Mouse (Mus musculus) forebrain, embryonic 11.5 days (tissue): Measurements from ENCODE around the gene Astl. TPM values are rescaled to one million over a fixed set of nuclear protein-coding genes. Genes with fewer than 3 reads are reported as not detected.

Source experiments
- ATAC-seq: fragments of 200-750 bp; cut with Nextera tagmentation; replicated peaks from 2 replicates; pipeline ENCODE4 v1.8.0; 2017; ENCODE audit warnings: moderate TSS enrichment; ENCODE audit not compliant: low FRiP score
- DNase-seq: peaks from one replicate; pipeline ENCODE4 v3.0.0-alpha.2; 2017; ENCODE audit warnings: low spot score
- H3K27ac ChIP-seq: fragments of 300-500 bp; sonication (generic); 2 replicates; pipeline ENCODE4 v1.5.1; 2014; ENCODE audit warnings: low read depth, low read length
- H3K27me3 ChIP-seq: fragments of 300-500 bp; sonication (generic); 2 replicates; pipeline ENCODE4 v1.6.1; 2014; ENCODE audit warnings: mild to moderate bottlenecking, low read length, mixed read lengths; ENCODE audit not compliant: control insufficient read depth, insufficient read depth
- H3K36me3 ChIP-seq: fragments of 300-500 bp; sonication (generic); 2 replicates; pipeline ENCODE4 v1.6.1; 2014; ENCODE audit warnings: mild to moderate bottlenecking, low read length, moderate library complexity, mixed read lengths; ENCODE audit not compliant: control insufficient read depth, insufficient read depth
- H3K4me1 ChIP-seq: fragments of 300-500 bp; sonication (generic); replicated peaks from 2 replicates; pipeline ENCODE4 v1.6.1; 2014; ENCODE audit warnings: low read length, mixed read lengths; ENCODE audit not compliant: control insufficient read depth, insufficient read depth
- H3K4me2 ChIP-seq: fragments of 300-500 bp; sonication (generic); 2 replicates; pipeline ENCODE4 v1.6.1; 2014; ENCODE audit warnings: low read depth, mild to moderate bottlenecking, low read length, moderate library complexity, mixed read lengths; ENCODE audit not compliant: severe bottlenecking
- H3K4me3 ChIP-seq: fragments of 300-500 bp; sonication (generic); 2 replicates; pipeline ENCODE4 v1.5.1; 2014; ENCODE audit warnings: low read depth, low read length
- H3K9ac ChIP-seq: fragments of 300-500 bp; sonication (generic); 2 replicates; pipeline ENCODE4 v1.6.1; 2014; ENCODE audit warnings: low read length
- H3K9me3 ChIP-seq: fragments of 300-500 bp; sonication (generic); 2 replicates; pipeline ENCODE4 v1.6.1; 2016; ENCODE audit warnings: low read length, mixed read lengths; ENCODE audit not compliant: control insufficient read depth
- WGBS: fragments of 180-500 bp; shearing (Covaris S2); extraction: QIAGEN DNeasy Blood & Tissue Kit; methylation state at CpG from one replicate; pipeline ENCODE4 v1.1.7; 2014; 5-methylcytosine and 5-hydroxymethylcytosine counted together
- polyA plus RNA-seq: library from polyadenylated mRNA; unstranded; fragments of >200 nt; fragmentation: Nextera tagmentation; extraction: Ambion mirVana; gene quantifications from 2 replicates; pipeline ENCODE4 v1.2.1, GENCODE M21; 2014

Astl gene
- polyA plus RNA-seq, 1 experiment from 2014 or later: not detected

DNA sequence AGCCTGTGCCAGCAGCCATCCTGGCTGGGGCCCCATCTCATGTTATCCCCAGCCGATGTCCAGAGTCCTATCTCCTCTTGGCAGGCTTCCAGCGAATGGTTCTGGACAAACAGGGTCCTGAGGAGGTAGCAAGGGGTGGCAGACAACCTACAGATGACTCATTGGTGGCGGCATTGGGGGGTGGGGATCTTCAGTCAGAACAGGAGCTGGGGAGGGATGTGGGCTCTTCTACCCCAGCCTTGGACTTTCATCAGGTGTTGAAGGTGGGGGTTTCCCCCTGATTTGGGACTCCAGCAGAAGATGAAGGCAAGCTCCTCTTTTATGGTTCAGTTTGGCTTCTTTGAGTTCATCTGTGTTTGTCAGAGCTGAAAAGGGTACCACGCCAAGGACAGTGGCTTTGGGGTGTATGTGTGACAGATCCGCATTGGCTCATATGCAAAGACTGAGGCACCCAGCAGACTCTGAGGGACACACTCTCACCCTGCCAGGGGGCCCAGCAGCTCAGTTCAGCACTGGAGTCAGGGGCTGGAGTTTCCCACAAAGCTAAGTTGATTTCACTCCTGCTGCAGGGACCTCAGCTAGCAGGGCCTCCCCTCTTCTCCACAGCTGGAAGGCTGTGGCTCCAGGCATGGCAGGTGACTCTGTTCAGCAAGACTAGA is 4.4 kb upstream of the Astl start:
- no peak overlapping the region for H3K4me2 ChIP-seq
- H3K9ac ChIP-seq: no peak overlapping the region
- 83% methylated on average over 5 of the region's 5 CpGs for WGBS
- no peak overlapping the region for H3K27ac ChIP-seq
- H3K9me3 ChIP-seq: no peaks in the 10 kb centered on the region
- peaks cover 6% of the 10 kb centered on the region for H3K4me1 ChIP-seq
- DNase-seq (no peak), ATAC-seq (no peak)
- no peaks in the 10 kb centered on the region for H3K36me3 ChIP-seq
- H3K4me3 ChIP-seq: no peak overlapping the region
- peaks cover 27% of the 10 kb centered on the region for H3K27me3 ChIP-seq

GRCm38 (mm10) chr2:127335078-127335541 is 3.3 kb upstream of the Astl start:
- H3K4me1 ChIP-seq: peaks cover 6% of the 10 kb centered on the region
- H3K9me3 ChIP-seq: no peaks in the 10 kb centered on the region
- no peak overlapping the region for H3K9ac ChIP-seq
- WGBS: 44% methylated on average over 11 of the region's 11 CpGs
- peaks cover 27% of the 10 kb centered on the region for H3K27me3 ChIP-seq
- DNase-seq (no peak), ATAC-seq (no peak)
- no peaks in the 10 kb centered on the region for H3K36me3 ChIP-seq
- H3K4me3 ChIP-seq: no peak overlapping the region
- no peak overlapping the region for H3K27ac ChIP-seq
- H3K4me2 ChIP-seq: no peak overlapping the region

GRCm38 (mm10) chr2:127335767-127336496 is 2.5 kb upstream of the Astl start, which contains the start of gene Dusp2:
Gene Dusp2, plus strand, starts transcription at chr2:127336159.
- ATAC-seq (peak; percentile 73), DNase-seq (peak; percentile 74)
- peaks cover 27% of the 10 kb centered on the region for H3K27me3 ChIP-seq
- under 1% methylated on average over 71 of the region's 76 CpGs for WGBS
- no peaks in the 10 kb centered on the region for H3K9me3 ChIP-seq
- no peak within 1 kb of the TSS for H3K27ac ChIP-seq
- peak within 1 kb of the TSS; percentile 59 for H3K9ac ChIP-seq
- H3K4me2 ChIP-seq: peak within 1 kb of the TSS; percentile 71
- peaks cover 6% of the 10 kb centered on the region for H3K4me1 ChIP-seq
- peak within 1 kb of the TSS; percentile 43 for H3K4me3 ChIP-seq
- no peaks in the 10 kb centered on the region for H3K36me3 ChIP-seq

DNA sequence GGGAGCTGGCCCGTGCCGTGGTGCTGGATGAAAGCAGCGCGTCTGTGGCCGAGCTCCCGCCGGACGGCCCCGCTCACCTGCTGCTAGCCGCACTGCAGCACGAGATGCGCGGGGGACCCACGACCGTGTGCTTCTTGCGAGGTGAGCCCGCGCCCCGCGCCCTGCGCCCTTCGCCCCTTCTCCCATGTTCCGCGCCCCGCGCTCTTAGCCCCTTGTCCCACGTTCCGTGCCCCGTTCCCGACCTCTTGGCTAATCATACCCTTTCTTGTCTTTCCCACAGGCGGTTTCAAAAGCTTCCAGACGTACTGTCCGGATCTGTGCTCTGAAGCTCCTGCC is 2.0 kb upstream of the Astl start:
- Histone ChIP-seq H3K27ac (no peak overlapping the region), H3K27me3 (peaks cover 27% of the 10 kb centered on the region), H3K4me1 (peaks cover 6% of the 10 kb centered on the region), H3K9me3 (no peaks in the 10 kb centered on the region), H3K4me3 (peak overlapping the region; percentile 43), H3K36me3 (no peaks in the 10 kb centered on the region), H3K4me2 (peak overlapping the region; percentile 71), H3K9ac (peak overlapping the region; percentile 59)
- ATAC-seq (no peak; the same call in none of the 2 replicates), DNase-seq (no peak)
- WGBS: 2% methylated on average over 32 of the region's 33 CpGs

DNA sequence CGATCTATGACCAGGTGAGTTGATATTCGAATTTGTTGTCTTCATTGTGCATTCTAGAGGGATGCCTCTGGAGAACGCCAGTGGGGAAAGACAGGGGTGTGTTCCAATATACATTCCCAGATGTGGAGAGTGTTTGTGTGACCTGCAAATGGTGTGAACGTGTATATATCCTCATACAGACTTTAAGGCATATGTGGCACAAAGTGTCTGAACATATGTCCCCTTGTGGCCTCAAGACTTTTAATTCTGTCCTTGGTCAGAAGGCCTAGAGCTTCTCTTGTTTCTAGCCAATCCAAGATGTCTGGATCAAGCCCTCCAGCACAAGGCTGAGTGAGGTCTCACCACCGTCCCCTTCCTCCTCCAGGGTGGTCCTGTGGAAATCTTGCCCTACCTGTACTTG is 1.6 kb upstream of the Astl start:
- H3K36me3 ChIP-seq: no peaks in the 10 kb centered on the region
- peaks cover 6% of the 10 kb centered on the region for H3K4me1 ChIP-seq
- H3K27me3 ChIP-seq: peaks cover 27% of the 10 kb centered on the region
- no peaks in the 10 kb centered on the region for H3K9me3 ChIP-seq
- DNase-seq (no peak), ATAC-seq (no peak)
- no peak overlapping the region for H3K27ac ChIP-seq
- peak overlapping the region; percentile 43 for H3K4me3 ChIP-seq
- H3K4me2 ChIP-seq: peak overlapping the region; percentile 71; the same call in 1 of the 2 replicates
- H3K9ac ChIP-seq: peak overlapping the region; percentile 59; the same call in 1 of the 2 replicates
- WGBS: 44% methylated on average over 5 of the region's 5 CpGs

- Histone ChIP-seq H3K4me3 (no peak overlapping the region), H3K9ac (no peak overlapping the region), H3K4me1 (peaks cover 6% of the 10 kb centered on the region), H3K27me3 (peaks cover 27% of the 10 kb centered on the region), H3K36me3 (no peaks in the 10 kb centered on the region), H3K4me2 (no peak overlapping the region), H3K9me3 (no peaks in the 10 kb centered on the region), H3K27ac (no peak overlapping the region)
- WGBS: 73% methylated on average over 11 of the region's 11 CpGs
- DNase-seq (no peak), ATAC-seq (no peak)
These were observed 908 bp upstream of the Astl start for GRCm38 (mm10) chr2:127337531-127337930.

DNA sequence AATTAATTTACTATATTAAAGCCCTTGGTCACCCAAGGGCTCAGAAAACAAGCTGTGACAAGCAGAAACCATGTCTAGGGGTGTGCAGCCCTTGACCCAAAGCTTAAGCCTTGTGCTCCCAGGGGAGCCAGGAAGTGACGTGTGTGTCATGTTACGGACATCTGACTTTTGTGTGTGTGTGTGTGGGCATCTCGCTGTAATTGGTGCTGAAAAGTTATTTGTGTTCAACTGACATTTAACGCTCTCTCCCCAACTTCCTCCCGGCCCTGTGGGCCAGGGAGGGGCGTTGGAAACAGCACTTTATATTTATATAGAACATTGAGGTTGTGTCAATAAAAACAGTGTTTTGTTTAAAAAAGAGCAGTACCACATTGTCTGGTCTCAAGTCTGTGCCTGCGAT is 427 bp upstream of the Astl start:
- WGBS: 78% methylated on average over 7 of the region's 7 CpGs
- Histone ChIP-seq H3K36me3 (no peaks in the 10 kb centered on the region), H3K4me3 (no peak overlapping the region)

DNA sequence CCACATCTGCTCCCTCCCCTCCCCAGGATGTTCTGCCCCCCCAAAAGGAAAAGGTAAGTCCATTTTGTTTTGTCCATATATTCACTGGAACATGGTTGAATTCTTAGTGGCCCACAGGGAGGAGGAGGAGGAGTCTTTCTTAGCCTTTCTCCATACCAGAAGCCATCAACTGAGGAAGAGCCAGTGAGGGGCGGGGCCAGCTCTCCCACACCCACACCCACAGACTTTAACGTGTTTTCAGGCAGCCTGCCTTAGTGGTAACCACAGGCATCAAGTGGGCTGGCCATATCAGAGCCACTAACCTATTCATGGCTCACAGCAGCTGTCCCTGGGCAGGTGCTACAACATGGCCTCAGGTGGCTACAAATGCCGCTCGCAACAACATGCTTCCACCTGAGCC is 394 bp downstream of the Astl start:
- WGBS: 81% methylated on average over 4 of the region's 4 CpGs
- Histone ChIP-seq H3K4me3 (no peak overlapping the region), H3K9ac (no peak overlapping the region), H3K4me1 (peaks cover 6% of the 10 kb centered on the region), H3K9me3 (no peaks in the 10 kb centered on the region), H3K27me3 (peaks cover 27% of the 10 kb centered on the region), H3K36me3 (no peaks in the 10 kb centered on the region), H3K27ac (no peak overlapping the region), H3K4me2 (no peak overlapping the region)
- DNase-seq: no peak
- no peak for ATAC-seq

More for the DNA sequence above, 427 bp upstream of the Astl start:
- no peak for DNase-seq
- Histone ChIP-seq H3K27me3 (peaks cover 27% of the 10 kb centered on the region), H3K4me2 (no peak overlapping the region), H3K4me1 (peaks cover 6% of the 10 kb centered on the region), H3K9me3 (no peaks in the 10 kb centered on the region), H3K9ac (no peak overlapping the region), H3K27ac (no peak overlapping the region)
- no peak for ATAC-seq
